Mouse (Mus musculus): Measurements from ENCODE around the gene Gm21974. TPM values are rescaled to one million over a fixed set of nuclear protein-coding genes. Genes with fewer than 3 reads are reported as not detected.

Gene Gm21974
- total and polyA plus RNA-seq, 3 experiments = not detected

GRCm38 (mm10) chr7:127927726-127928125, 32.5 kb upstream of the Gm21974 start:
- Histone ChIP-seq H3K27me3 (replicated peaks) (no peaks in the 10 kb centered on the region), H3K4me2 (ENCODE audit: insufficient read depth, low read depth, poor library complexity, severe bottlenecking) (no peak overlapping the region), H3K36me3 (replicated peaks in 1 of 2; ENCODE audit: control insufficient read depth in 1 of 2, insufficient read depth in 1 of 2, low read length in 1 of 2) (peaks cover 19 to 53% of the 10 kb centered on the region in 2 experiments), H3K9me3 (replicated peaks; ENCODE audit: low read length) (no peaks in the 10 kb centered on the region), H3K27ac (ENCODE audit: insufficient read depth, low read depth) (no peak overlapping the region), H3K4me1 (ENCODE audit: control insufficient read depth in 1 of 2, insufficient read depth in 2 of 2) (peaks cover 6 to 29% of the 10 kb centered on the region in 2 experiments), H3K79me2 (replicated peaks; ENCODE audit: control insufficient read depth, extremely low read depth, insufficient read depth, poor library complexity, severe bottlenecking) (no peaks in the 10 kb centered on the region), H3K9ac (ENCODE audit: insufficient read depth, low read depth) (no peak overlapping the region), H3K4me3 (replicated peaks in 1 of 3; ENCODE audit: low read depth in 2 of 3, low read length in 2 of 3, poor library complexity in 1 of 3) (no peak overlapping the region)
- dilution Hi-C loops (cut with MboI; ENCODE audit: extremely low pct_ligation_motif_present, extremely low pct_unique_long_range_greater_than_20kb, low sequenced_read_pairs) (no loop called here), in situ Hi-C loops (cut with MboI; ENCODE audit: low pct_ligation_motif_present, low pct_unique_long_range_greater_than_20kb, low sequenced_read_pairs) (loop anchor here (10.0 kb wide), 1 partner anchor 1223 kb away; the partner anchor contains the start of gene Coro1a)
- no peak for DNase-seq (ENCODE audit: extremely low read depth)
- TF ChIP-seq BHLHE40 (IDR thresholded peaks at IDR 0.05; ENCODE audit: low read depth, low read length) = no peak
- no peak for TF ChIP-seq E2F4 (IDR thresholded peaks at IDR 0.05; ENCODE audit: insufficient replicate concordance, low read depth, low read length)

GRCm38 (mm10) chr7:127926846-127927245, 31.6 kb upstream of the Gm21974 start:
- in situ Hi-C loops (cut with MboI; ENCODE audit: low pct_ligation_motif_present, low pct_unique_long_range_greater_than_20kb, low sequenced_read_pairs) (loop anchor here (10.0 kb wide), 1 partner anchor 1222 kb away; the partner anchor contains the start of gene Coro1a), dilution Hi-C loops (cut with MboI; ENCODE audit: extremely low pct_ligation_motif_present, extremely low pct_unique_long_range_greater_than_20kb, low sequenced_read_pairs) (no loop called here)
- TF ChIP-seq TBP (conservative IDR thresholded peaks at IDR 0.05; ENCODE audit: low read depth, low read length) (no peak), ZMIZ1 (IDR thresholded peaks at IDR 0.05; ENCODE audit: low read depth, low read length) (no peak), E2F4 (IDR thresholded peaks at IDR 0.05; ENCODE audit: insufficient replicate concordance, low read depth, low read length) (no peak), MEF2A (IDR thresholded peaks at IDR 0.05; ENCODE audit: borderline replicate concordance, low read depth, low read length) (no peak)
- H3K9me3 ChIP-seq (replicated peaks; ENCODE audit: low read length) = no peaks in the 10 kb centered on the region
- no peak for DNase-seq (ENCODE audit: extremely low read depth)
- no peak overlapping the region for H3K4me2 ChIP-seq (ENCODE audit: insufficient read depth, low read depth, poor library complexity, severe bottlenecking)
- no peaks in the 10 kb centered on the region for H3K27me3 ChIP-seq (replicated peaks)
- peaks cover 19 to 54% of the 10 kb centered on the region in 2 experiments for H3K36me3 ChIP-seq (replicated peaks in 1 of 2; ENCODE audit: control insufficient read depth in 1 of 2, insufficient read depth in 1 of 2, low read length in 1 of 2)
- no peak overlapping the region for H3K4me3 ChIP-seq (replicated peaks in 1 of 3; ENCODE audit: low read depth in 2 of 3, low read length in 2 of 3, poor library complexity in 1 of 3)
- no peak overlapping the region for H3K27ac ChIP-seq (ENCODE audit: insufficient read depth, low read depth)
- peaks cover 5 to 29% of the 10 kb centered on the region in 2 experiments for H3K4me1 ChIP-seq (ENCODE audit: control insufficient read depth in 1 of 2, insufficient read depth in 2 of 2)
- no peaks in the 10 kb centered on the region for H3K79me2 ChIP-seq (replicated peaks; ENCODE audit: control insufficient read depth, extremely low read depth, insufficient read depth, poor library complexity, severe bottlenecking)
- no peak overlapping the region for H3K9ac ChIP-seq (ENCODE audit: insufficient read depth, low read depth)

DNA sequence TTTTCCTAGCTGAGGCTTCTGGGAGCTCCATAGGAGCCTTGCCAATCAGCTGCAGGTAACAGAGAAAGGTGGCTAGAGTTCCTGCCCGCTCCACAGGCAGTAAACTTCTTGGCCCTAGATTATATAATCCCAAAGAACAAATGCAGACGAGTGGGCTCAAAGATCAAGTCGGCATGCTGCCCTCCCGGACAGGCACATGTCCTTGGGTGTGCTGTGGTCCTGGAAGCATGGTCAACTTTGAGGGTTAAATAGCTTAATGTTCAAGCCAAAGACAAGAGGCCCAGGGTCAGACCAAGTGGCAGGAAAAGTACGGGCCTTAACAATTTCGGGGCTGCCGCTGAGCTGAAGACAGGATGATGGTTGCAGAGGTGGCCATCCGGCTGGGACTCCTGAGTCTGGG, 30.8 kb upstream of the Gm21974 start:
- Histone ChIP-seq H3K4me2 (ENCODE audit: insufficient read depth, low read depth, poor library complexity, severe bottlenecking) (no peak overlapping the region), H3K36me3 (replicated peaks in 1 of 2; ENCODE audit: control insufficient read depth in 1 of 2, insufficient read depth in 1 of 2, low read length in 1 of 2) (peaks cover 19 to 54% of the 10 kb centered on the region in 2 experiments), H3K4me3 (replicated peaks in 1 of 3; ENCODE audit: low read depth in 2 of 3, low read length in 2 of 3, poor library complexity in 1 of 3) (no peak overlapping the region), H3K9me3 (replicated peaks; ENCODE audit: low read length) (no peaks in the 10 kb centered on the region), H3K27ac (ENCODE audit: insufficient read depth, low read depth) (no peak overlapping the region), H3K79me2 (replicated peaks; ENCODE audit: control insufficient read depth, extremely low read depth, insufficient read depth, poor library complexity, severe bottlenecking) (no peaks in the 10 kb centered on the region), H3K9ac (ENCODE audit: insufficient read depth, low read depth) (no peak overlapping the region), H3K27me3 (replicated peaks) (no peaks in the 10 kb centered on the region), H3K4me1 (ENCODE audit: control insufficient read depth in 1 of 2, insufficient read depth in 2 of 2) (peaks cover 5 to 30% of the 10 kb centered on the region in 2 experiments)
- TF ChIP-seq EP300 (IDR thresholded peaks at IDR 0.05; ENCODE audit: low read length) (no peak), E2F4 (IDR thresholded peaks at IDR 0.05; ENCODE audit: insufficient replicate concordance, low read depth, low read length) (no peak), USF1 (IDR thresholded peaks at IDR 0.05; ENCODE audit: low read depth, low read length) (no peak), HCFC1 (IDR thresholded peaks at IDR 0.05; ENCODE audit: low read depth, low read length) (no peak), MEF2A (IDR thresholded peaks at IDR 0.05; ENCODE audit: borderline replicate concordance, low read depth, low read length) (no peak), ETS1 (conservative IDR thresholded peaks at IDR 0.05; ENCODE audit: low read depth, low read length) (no peak), IRF4 (IDR thresholded peaks at IDR 0.05; ENCODE audit: low read depth, low read length) (no peak), NRF1 (IDR thresholded peaks at IDR 0.05; ENCODE audit: low read depth, low read length) (no peak), CHD1 (IDR thresholded peaks at IDR 0.05; ENCODE audit: low read depth, low read length) (no peak), BHLHE40 (IDR thresholded peaks at IDR 0.05; ENCODE audit: low read depth, low read length) (no peak), JUND (conservative IDR thresholded peaks at IDR 0.05; ENCODE audit: low read depth, low read length) (no peak), JUN (IDR thresholded peaks at IDR 0.05; ENCODE audit: insufficient read depth, low read depth, low read length) (no peak), GABPA (IDR thresholded peaks at IDR 0.05; ENCODE audit: insufficient replicate concordance, low read depth, low read length) (no peak), PAX5 (IDR thresholded peaks at IDR 0.05; ENCODE audit: low read length) (no peak), ELF1 (IDR thresholded peaks at IDR 0.05; ENCODE audit: low read depth, low read length) (no peak)
- dilution Hi-C loops (cut with MboI; ENCODE audit: extremely low pct_ligation_motif_present, extremely low pct_unique_long_range_greater_than_20kb, low sequenced_read_pairs) (no loop called here), in situ Hi-C loops (cut with MboI; ENCODE audit: low pct_ligation_motif_present, low pct_unique_long_range_greater_than_20kb, low sequenced_read_pairs) (loop anchor here (10.0 kb wide), 1 partner anchor 1221 kb away; the partner anchor contains the start of gene Coro1a)
- DNase-seq (ENCODE audit: extremely low read depth) = no peak
